Mouse (Mus musculus): ENCODE measurements around the gene Cadps2.

DNA sequence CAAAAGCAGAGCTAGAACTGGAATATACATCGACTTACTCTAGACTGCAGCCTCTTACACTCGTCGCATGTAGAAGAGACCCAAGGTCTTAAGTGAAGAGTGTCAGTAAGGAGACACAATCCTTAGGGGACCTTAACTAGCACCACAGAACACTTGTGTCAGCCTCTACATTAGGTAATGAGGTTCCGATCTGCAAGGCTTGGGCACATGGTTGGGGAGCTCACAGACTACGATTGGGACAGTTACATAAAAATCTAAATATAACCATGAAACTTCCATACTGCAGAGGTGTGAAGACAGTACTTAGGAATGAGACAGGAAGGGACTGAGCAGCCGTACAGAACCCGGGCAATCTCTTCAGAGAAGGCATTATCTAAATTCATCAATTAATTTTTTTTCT is 27.1 kb upstream of the Cadps2 start:
- TF ChIP-seq CTCF (IDR thresholded peaks at IDR 0.05; ENCODE audit: low read depth, low read length) (no peak), GATA1 (IDR thresholded peaks at IDR 0.05; ENCODE audit: borderline replicate concordance, low read length) (no peak), GATA2 (IDR thresholded peaks at IDR 0.05; ENCODE audit: borderline replicate concordance, low read depth, low read length) (no peak), TAL1 (conservative IDR thresholded peaks at IDR 0.05; ENCODE audit: low read depth, low read length) (no peak)
